Mouse (Mus musculus): ENCODE measurements at regions not wholly inside any gene's neighbourhood (a gene's known extent, or its start where the extent isn't known, plus 50 kb on each side); places are given as distances from the start of the nearest gene placed in this dataset.

- TF ChIP-seq MAFK (IDR thresholded peaks at IDR 0.05; ENCODE audit: insufficient read depth, low read depth, low read length) (no peak), CHD2 (IDR thresholded peaks at IDR 0.05; ENCODE audit: low read depth, low read length) (no peak), HCFC1 (IDR thresholded peaks at IDR 0.05; ENCODE audit: borderline replicate concordance, insufficient read depth, low read length) (no peak), ZNF384 (IDR thresholded peaks at IDR 0.05; ENCODE audit: low read depth, low read length) (no peak), ZC3H11A (IDR thresholded peaks at IDR 0.05; ENCODE audit: borderline replicate concordance, low read depth, low read length) (no peak)
Observed at GRCm38 (mm10) chr3:144021969-144022368, 183.1 kb downstream of the Lmo4 start.
